Mouse (Mus musculus): ENCODE results near the gene C77080.

C77080 gene

GRCm38 (mm10) chr4:129238579-129239016 lies 22.6 kb downstream of the C77080 start:
- no peak for DNase-seq (ENCODE audit: low spot score in 2 of 2)

DNA sequence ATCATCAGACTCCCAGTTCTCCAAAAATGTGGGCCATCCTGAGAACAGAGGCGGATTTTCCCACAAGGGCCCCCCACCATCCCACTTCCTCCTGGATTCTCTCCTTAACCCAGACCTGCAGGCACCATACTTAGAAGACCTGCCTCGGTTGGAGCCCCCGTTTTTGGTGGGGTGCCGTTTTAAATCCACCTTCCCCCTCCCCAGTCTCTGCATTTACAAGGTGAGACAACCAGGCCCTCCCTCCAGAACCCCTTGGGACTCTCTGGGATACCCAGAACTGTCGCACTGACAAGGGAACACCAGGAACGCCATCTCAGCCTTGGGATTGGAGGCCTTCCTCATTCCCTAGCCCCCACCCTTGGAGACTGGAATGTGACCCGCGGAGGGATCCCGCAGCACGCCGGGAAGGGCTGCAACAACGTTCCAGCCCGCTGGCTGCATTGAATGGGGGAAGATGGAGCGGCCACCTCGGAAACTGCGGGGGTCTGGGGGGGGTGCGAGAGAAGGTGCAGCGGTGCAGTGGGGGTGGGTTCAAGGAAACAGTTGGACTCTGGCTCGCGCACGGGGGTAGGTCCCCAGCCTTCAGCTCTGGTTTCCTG lies 23.3 kb downstream of the C77080 start:
- DNase-seq (ENCODE audit: low spot score in 2 of 2), result no peak

GRCm38 (mm10) chr4:129236236-129236813 lies 24.9 kb downstream of the C77080 start:
- DNase-seq (ENCODE audit: low spot score in 2 of 2), result no peak

DNA sequence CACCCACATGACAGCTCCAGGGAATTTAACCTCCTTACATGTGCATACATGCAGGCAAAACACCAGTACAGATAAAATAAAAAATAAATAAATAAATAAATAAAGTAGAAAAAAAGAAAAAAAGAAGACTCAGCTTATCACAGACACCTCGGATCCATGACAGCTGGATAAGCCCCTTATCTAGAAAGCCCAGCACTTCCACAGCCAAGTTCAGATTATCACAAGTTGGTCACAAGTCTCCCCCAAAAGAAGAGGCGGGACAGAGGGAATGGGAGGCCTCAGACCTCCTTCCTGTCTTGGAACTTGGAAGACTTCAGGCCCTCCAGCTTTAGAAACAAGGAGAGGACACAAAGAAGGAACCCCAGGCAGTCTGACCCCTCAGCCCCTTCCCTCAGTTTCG lies 26.1 kb downstream of the C77080 start:
- DNase-seq (ENCODE audit: low spot score in 2 of 2), result no peak

- DNase-seq (ENCODE audit: low spot score in 2 of 2), result no peak
Measured at GRCm38 (mm10) chr4:129234488-129234887, 26.7 kb downstream of the C77080 start.

- no peak for DNase-seq (ENCODE audit: low spot score in 2 of 2)
Measured at GRCm38 (mm10) chr4:129232561-129233360, 28.4 kb downstream of the C77080 start.

DNA sequence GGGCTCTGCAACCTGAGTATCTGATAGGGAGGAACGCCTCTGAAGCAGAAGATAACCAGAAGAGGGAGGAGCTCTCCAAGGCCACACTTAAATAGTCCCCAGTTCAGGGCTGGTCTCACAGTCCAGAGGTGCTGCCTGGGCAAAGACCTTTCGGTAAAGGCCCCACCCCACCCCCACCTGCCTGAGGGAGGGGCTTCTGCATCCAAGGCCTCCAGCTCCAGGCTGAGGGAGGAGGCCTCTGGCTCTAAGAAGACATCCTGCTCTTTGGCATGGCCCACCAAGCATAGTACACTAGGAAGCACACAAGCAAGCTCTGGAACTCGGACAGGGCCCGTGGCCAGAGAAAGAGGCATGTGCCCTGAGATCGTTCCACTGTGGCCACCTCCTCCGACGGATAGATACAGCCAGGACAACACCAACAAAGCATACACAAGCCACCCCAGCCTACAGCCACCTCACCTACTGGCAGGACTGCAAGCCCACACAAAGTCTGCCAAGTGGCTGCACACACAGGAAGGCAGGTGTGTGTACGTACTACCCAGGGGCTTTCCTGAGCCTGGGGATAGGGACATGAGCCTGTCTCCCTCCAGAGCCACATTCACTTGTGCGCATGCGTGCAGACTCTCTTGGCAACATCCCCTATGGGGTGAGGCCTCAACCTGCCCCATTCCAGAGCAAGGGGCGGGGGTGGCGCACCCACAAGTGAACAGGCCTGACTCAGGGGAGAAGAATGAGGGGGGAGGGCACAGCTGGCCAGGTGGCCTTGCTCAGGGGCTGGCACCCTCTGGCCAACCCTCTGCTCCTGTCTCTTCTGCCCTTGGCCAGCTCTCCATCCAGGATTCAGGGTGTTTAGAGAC lies 29.4 kb downstream of the C77080 start:
- DNase-seq (ENCODE audit: low spot score in 2 of 2), result no peak

DNA sequence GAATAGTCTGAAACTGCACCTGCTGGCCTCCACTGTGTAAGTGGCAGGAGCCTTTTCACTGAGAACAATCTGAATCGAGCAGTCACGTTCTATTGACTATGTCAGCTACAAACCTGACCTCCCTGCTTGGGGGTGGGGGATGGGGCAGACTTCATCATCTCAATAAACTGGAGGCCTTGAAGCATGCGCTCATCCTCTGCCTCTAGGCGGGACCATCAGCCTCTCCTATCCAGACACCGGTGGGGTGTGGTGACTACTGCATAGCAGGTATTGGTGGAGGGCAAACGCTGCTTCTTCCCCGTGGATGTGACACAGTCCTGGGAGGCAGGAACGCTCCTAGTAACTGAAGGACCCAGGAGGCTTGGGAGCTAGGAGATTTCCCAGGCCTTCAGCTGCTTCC lies 30.3 kb downstream of the C77080 start:
- no peak for DNase-seq (ENCODE audit: low spot score in 2 of 2)

DNA sequence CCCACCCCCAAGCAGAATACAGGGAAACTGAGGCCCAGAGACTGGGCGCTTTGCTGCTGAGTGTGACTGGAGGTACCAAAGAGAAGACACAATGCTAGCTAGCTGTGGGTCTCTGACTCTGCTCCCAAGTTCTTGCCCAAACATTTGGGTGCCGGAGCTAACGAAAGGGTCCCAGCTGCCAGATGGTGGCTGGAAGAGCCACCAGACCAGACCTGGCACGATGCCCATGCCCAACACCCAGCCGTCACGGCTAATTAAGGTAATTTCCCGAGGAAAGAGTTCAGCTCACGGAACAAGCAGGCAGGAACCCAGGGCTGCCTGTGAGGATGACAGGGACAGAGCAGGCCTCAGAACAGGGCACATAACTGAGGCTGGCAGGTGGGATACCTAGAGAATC lies 33.2 kb downstream of the C77080 start:
- DNase-seq (ENCODE audit: low spot score in 2 of 2), result no peak

DNA sequence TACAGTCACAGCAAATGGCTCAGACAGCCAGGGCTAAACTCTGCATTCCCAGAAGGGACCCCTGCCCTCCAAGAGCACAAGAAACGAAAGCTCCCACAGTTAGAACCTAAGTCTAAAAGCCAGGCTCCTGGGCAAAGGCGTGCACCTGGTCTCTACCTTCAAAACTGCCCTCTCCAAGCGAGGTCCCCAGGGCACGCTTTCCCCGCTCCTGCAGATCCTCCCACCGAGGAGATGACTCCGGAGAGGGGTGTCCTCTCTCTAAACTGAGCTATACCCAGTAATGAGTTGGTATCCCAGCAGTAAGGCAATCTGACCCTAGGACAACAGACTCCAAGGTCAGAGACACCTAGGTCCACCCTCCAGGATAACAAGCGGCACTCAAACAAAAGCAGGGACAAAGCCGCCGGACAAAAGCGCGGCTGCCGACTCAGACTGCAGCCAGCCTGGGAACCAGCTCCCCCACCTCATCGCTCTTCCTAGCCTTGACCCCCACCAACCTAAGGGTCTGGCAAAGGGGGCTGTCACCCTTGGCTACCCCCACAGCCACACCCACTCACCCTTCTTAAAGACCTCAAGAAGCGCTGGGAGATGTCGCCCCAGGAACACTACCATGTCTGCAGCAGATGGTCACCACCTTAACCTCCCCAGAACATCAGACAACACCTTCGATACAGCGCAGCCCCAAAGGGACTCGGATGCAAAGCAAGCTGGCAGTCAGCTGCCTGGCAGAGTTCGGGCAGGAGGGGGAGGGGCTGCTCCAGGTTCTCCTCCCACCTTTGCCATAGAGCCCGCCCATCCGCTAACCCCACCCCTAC lies 33.8 kb downstream of the C77080 start:
- no peak for DNase-seq (ENCODE audit: low spot score in 2 of 2)

DNA sequence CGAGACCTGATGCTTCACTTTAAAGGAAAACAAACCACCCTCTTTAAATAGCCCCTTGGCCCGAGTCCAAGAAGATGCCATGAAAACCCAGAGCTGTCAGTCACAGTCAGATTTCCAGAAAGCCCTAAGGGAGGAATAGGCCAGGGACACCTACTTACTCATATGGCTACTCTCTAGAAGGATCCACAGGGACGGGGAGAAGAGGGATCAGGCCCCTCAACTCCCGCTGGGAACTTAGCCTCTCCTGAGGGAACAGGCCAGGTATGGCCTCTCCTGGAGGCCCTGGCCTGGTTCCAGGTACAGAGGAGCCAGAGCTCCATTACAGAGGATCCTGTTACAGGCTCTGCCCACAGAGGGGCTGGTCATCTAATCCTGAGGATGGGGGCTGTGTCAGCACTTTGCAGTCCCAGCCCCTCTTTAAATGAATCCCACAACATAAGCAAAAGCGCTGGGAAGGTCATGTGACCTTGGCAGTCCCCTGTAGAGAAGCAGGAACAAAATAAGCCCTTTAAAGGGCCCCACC lies 34.7 kb downstream of the C77080 start:
- DNase-seq (ENCODE audit: low spot score in 2 of 2), result no peak

DNA sequence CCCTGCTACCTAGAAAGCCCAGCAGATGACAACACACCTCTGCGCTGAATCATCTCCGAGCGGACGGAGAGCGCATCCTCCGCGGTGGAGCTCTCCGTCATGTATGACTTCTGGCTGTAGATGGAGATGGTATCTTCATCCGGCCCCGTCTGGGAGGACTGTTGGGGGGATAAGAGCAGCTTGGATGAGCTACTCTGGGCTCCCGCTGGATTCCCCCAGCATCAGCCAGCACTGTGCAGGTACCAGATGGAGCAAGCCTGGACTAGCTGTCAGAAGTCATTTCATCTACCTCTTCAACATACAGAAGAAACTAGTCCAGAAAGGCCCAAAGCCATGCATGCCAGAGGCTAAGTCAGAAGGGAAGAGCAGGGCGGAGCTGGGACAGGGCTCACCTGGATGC lies 35.9 kb downstream of the C77080 start:
- no peak for DNase-seq (ENCODE audit: low spot score in 2 of 2)

DNA sequence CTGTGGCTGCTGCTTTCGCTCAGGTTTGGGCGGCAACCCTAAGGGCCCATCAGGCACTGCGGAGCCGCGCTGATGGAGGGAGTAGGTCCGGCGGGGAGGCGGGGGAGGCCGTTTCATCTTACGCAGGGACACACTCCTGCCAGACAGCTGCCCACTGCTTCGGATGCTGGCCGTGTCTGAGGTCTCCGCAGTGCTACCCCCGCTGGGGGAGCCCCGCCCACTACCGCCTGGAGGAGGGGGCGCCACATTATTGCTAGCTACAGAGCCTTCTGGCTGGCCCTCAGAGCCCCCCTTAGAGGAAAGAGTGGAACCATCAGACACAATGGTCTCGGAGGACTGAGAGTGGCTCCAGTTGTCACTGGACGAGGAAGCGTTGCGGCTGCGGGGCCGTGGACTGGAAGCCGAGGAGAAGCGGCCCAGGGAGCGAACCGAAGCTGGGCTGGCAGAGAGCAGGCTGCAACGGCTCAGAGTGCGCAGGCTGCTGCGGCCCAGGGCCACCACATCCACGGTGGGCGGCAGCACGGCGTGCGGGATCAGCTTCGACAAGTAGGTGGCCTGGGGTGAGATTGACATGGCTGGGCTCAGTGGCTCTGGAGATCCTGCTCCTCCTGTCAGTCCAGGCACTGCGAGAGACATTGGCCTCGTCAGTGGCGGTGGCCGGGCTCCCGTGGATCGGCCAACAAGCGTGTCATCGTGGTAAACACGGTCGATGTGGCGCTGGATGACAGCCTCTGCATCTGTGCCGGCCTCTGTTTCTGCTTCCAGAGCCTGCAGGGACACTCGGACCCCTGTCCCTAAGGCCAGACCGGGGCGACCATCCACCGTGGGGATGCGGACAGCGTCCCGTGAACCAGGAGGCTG lies 37.6 kb downstream of the C77080 start:
- DNase-seq (ENCODE audit: low spot score in 2 of 2), result no peak

GRCm38 (mm10) chr4:129222019-129222925 lies 38.9 kb downstream of the C77080 start:
- no peak for DNase-seq (ENCODE audit: low spot score in 2 of 2)

DNA sequence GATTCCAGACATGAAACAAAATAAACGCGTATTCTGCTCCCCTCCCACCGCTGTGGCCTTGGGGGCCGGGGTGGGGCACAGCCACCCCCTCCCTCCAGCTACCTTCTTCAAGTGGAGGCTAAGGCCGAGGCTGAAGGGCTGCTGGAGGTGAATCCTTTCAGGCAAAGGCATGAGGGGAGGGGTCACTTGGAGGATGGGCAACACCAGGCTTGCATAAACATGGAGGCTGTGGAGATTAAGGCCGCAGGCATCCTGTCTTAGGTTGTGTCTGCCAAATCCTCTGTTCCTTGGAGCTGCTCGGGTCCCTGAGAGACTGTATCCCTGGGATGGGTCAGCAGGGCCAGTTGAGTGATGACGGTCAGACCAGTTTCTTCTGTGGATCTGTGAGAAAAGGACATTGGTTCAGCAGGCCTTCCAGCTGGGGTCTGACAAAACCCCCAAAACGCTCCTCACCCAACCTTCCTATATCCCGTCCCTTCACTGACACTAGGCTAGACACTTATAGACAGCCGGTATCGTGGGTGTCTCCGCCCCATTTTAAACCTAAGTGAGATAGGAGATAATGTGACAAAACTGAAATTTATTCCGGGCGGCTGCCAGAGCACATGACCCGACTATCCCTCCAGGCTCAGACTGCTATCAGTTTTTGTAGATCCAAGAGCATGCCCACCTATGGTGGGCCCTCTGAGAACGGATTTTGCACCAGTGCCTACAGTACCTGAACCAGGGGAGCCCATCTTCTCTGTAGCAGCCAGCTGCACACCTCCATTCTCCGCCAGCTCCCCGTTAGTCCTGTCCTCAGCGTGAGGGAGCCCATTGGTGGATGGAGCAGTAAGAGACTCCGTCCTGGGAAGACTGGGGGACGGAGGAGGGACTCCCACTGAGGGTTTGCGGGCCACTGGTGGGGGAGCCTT lies 39.9 kb downstream of the C77080 start:
- no peak for DNase-seq (ENCODE audit: low spot score in 2 of 2)

DNA sequence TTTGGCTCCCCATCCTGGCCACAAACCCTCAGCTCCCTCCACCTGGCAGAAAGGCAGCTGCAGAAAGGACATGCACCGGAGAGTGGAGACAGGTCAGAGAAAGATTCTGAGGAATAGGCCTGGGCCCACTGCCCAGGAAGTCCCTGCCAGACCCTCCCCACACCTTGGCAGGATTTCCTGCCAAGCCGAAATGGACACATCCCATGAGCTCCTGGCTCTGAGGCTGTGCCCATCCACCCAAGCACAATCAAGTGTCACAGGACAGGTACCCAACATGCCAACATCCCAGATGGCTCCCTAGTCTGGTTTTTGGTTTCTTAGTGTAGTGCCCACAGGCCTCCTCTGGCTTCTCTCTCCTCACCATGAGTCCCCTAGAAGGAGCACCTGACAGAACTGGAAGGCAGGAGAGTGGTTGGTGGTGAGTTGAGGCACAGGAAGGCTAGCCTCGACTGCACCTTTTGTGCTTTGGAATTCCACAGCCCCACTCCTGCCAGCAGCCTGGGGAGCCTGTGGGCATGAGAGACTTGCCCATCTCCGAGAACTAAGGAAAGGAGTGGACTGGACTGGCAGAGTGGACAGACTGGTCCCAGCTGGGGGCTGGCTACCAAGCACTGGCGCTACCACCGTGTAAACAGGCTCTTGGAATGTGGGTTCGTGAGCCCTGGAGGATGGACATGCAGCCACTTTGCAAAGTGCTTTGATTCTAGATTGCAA lies 40.7 kb downstream of the C77080 start:
- DNase-seq (ENCODE audit: low spot score in 2 of 2), result no peak

GRCm38 (mm10) chr4:129219198-129219597 lies 42.0 kb downstream of the C77080 start:
- no peak for DNase-seq (ENCODE audit: low spot score in 2 of 2)

All from frontal cortex, postnatal 25 days (tissue).